Mouse (Mus musculus): ENCODE results near the gene Gab1. TPM values are rescaled to one million over a fixed set of nuclear protein-coding genes. Genes with fewer than 3 reads are reported as not detected.

Gab1 gene
- 5.1 TPM for polyA plus RNA-seq (2015; fragmentation: Illumina TruSeq; extraction: RNeasy Lipid Tissue Mini Kit (QIAGEN cat#74804); ENCODE audit: insufficient read depth, low replicate concordance)

GRCm38 (mm10) chr8:80880196-80881106 is at the start of gene Gab1:
TSS of gene Gab1 (minus strand) at chr8:80880519.

DNA sequence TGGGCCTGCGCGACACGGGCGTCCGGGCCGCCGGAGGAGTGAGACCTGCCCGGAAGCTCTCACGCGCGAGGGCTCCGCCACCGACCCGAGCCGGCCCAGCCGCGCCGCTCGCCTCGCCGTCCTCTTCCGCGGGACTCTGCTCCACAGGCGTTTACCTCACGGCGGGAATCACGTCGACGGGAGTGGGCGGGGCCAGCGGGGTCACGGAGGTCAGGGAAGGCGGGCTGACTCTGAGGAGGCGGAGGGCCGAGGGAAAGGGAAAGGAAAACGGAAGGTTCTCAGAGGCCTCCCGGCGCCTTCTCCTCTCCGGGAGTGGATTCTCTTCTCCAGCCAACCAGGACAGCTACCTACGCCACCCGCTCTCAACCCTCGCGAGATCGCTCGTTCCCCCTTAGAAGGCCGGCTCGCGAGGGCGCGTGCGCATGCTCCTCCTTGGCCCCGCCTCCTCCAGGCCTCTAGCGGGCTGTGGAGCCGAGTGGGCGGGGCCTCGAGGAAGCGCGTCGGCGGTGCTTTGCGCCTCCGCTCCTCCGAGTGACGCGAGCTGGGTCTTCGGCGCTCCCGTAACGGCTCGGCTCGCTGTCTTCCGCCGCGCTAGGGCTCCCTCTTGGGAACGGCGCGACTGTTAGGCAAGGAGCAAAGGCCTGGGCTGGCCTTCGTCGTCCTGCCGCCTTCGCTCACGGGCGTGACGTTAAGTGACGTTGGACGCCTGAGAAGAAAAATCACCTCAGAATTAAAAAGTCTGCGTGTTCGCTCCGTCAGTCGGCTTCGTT is 141.0 kb downstream of the Gab1 start, which contains the start of gene Smarca5:
TSS of gene Smarca5 (minus strand) at position 343 of the 770 bp plus-strand sequence.

Other genes starting within 250 kb of the Gab1 start
- 83.6 TPM for gene Smarca5, start 141.0 kb downstream of the Gab1 start, polyA plus RNA-seq (2015; fragmentation: Illumina TruSeq; extraction: RNeasy Lipid Tissue Mini Kit (QIAGEN cat#74804); ENCODE audit: insufficient read depth, low replicate concordance)
- gene Usp38, start 134.4 kb upstream of the Gab1 start, polyA plus RNA-seq (2015; fragmentation: Illumina TruSeq; extraction: RNeasy Lipid Tissue Mini Kit (QIAGEN cat#74804); ENCODE audit: insufficient read depth, low replicate concordance), result 44.5 TPM